Mouse (Mus musculus) midbrain, postnatal 0 days (tissue): ENCODE measurements at regions not wholly inside any gene's neighbourhood (a gene's known extent, or its start where the extent isn't known, plus 50 kb on each side); places are given as distances from the start of the nearest gene placed in this dataset.

Experiments
- ATAC-seq: fragments of 200-750 bp; cut with Nextera tagmentation; 2 replicates; pipeline ENCODE4 v1.8.0; 2017; ENCODE audit warnings: moderate number of reproducible peaks, mild to moderate bottlenecking, moderate TSS enrichment, moderate library complexity; ENCODE audit not compliant: low FRiP score
- DNase-seq: peaks from one replicate; pipeline ENCODE4 v3.0.0-alpha.2; 2015; ENCODE audit warnings: low spot score
- H3K27ac ChIP-seq: fragments of 300-500 bp; sonication (generic); 2 replicates; pipeline ENCODE4 v1.5.1; 2014; ENCODE audit warnings: low read depth, mild to moderate bottlenecking, low read length, mixed read lengths
- H3K27me3 ChIP-seq: fragments of 300-500 bp; sonication (generic); 2 replicates; pipeline ENCODE4 v1.6.1; 2014; ENCODE audit warnings: low read length, control low read depth, mixed read lengths; ENCODE audit not compliant: insufficient read depth
- H3K36me3 ChIP-seq: fragments of 300-500 bp; sonication (generic); 2 replicates; pipeline ENCODE4 v1.6.1; 2014; ENCODE audit warnings: low read length, control low read depth, mixed read lengths; ENCODE audit not compliant: insufficient read depth
- H3K4me1 ChIP-seq: fragments of 300-500 bp; sonication (generic); 2 replicates; pipeline ENCODE4 v1.6.1; 2014; ENCODE audit warnings: mild to moderate bottlenecking, control low read depth, antibody characterized with exemption, low read length, mixed read lengths; ENCODE audit not compliant: insufficient read depth
- H3K4me2 ChIP-seq: fragments of 300-500 bp; sonication (generic); 2 replicates; pipeline ENCODE4 v1.6.1; 2014; ENCODE audit warnings: low read depth, mild to moderate bottlenecking, low read length, mixed read lengths; ENCODE audit not compliant: poor library complexity, severe bottlenecking
- H3K4me3 ChIP-seq: fragments of 300-500 bp; sonication (generic); 2 replicates; pipeline ENCODE4 v1.5.1; 2014; ENCODE audit warnings: low read depth, mild to moderate bottlenecking, low read length, moderate library complexity
- H3K9ac ChIP-seq: fragments of 300-500 bp; sonication (generic); replicated peaks from 2 replicates; pipeline ENCODE4 v1.6.1; 2014; ENCODE audit warnings: mild to moderate bottlenecking, low read length, moderate library complexity, mixed read lengths; ENCODE audit not compliant: poor library complexity, severe bottlenecking
- H3K9me3 ChIP-seq: fragments of 300-500 bp; sonication (generic); 2 replicates; pipeline ENCODE4 v1.6.1; 2016; ENCODE audit warnings: low read length, control low read depth
- CTCF ChIP-seq: IDR thresholded peaks from 2 replicates; pipeline ENCODE4 v1.5.1; 2016; ENCODE audit warnings: antibody characterized with exemption, mild to moderate bottlenecking
- WGBS: fragments of 180-500 bp; shearing (Covaris S2); extraction: QIAGEN DNeasy Blood & Tissue Kit; methylation state at CpG from one replicate; pipeline ENCODE4 v1.1.7; 2014; 5-methylcytosine and 5-hydroxymethylcytosine counted together

- ATAC-seq: no peak
- H3K36me3 ChIP-seq: no peaks in the 10 kb centered on the region
- H3K9me3 ChIP-seq: no peaks in the 10 kb centered on the region
- no peaks in the 10 kb centered on the region for H3K4me1 ChIP-seq
- TF ChIP-seq CTCF: no peak
- H3K4me2 ChIP-seq: no peak overlapping the region
- no peak overlapping the region for H3K9ac ChIP-seq
- no peak for DNase-seq
- no peak overlapping the region for H3K27ac ChIP-seq
- H3K4me3 ChIP-seq: no peak overlapping the region
- WGBS: 39% methylated on average over 8 of the region's 8 CpGs
- H3K27me3 ChIP-seq: no peaks in the 10 kb centered on the region
These were observed 93.5 kb upstream of the Cxcr4 start for GRCm38 (mm10) chr1:128685467-128686137.

GRCm38 (mm10) chr1:128682942-128683341 lies 90.8 kb upstream of the Cxcr4 start:
- no peak overlapping the region for H3K27ac ChIP-seq
- H3K27me3 ChIP-seq: no peaks in the 10 kb centered on the region
- H3K9ac ChIP-seq: no peak overlapping the region
- WGBS: 87% methylated on average over 8 of the region's 8 CpGs
- DNase-seq (no peak), ATAC-seq (no peak)
- no peaks in the 10 kb centered on the region for H3K9me3 ChIP-seq
- peaks cover 9% of the 10 kb centered on the region; the same call in 1 of the 2 replicates for H3K4me1 ChIP-seq
- H3K4me3 ChIP-seq: no peak overlapping the region
- no peak for TF ChIP-seq CTCF
- H3K36me3 ChIP-seq: no peaks in the 10 kb centered on the region
- no peak overlapping the region for H3K4me2 ChIP-seq

GRCm38 (mm10) chr1:128681261-128681660 lies 89.2 kb upstream of the Cxcr4 start:
- no peak for TF ChIP-seq CTCF
- Histone ChIP-seq H3K9me3 (no peaks in the 10 kb centered on the region), H3K4me1 (peaks cover 9% of the 10 kb centered on the region; the same call in 1 of the 2 replicates), H3K27ac (no peak overlapping the region), H3K4me3 (no peak overlapping the region), H3K27me3 (no peaks in the 10 kb centered on the region), H3K4me2 (no peak overlapping the region), H3K36me3 (no peaks in the 10 kb centered on the region), H3K9ac (no peak overlapping the region)
- 63% methylated on average over 4 of the region's 4 CpGs for WGBS
- ATAC-seq: no peak
- no peak for DNase-seq

GRCm38 (mm10) chr1:128680538-128680937 lies 88.4 kb upstream of the Cxcr4 start:
- H3K4me2 ChIP-seq: no peak overlapping the region
- DNase-seq (no peak), ATAC-seq (no peak)
- no peaks in the 10 kb centered on the region for H3K9me3 ChIP-seq
- H3K27ac ChIP-seq: no peak overlapping the region
- no peaks in the 10 kb centered on the region for H3K36me3 ChIP-seq
- H3K4me1 ChIP-seq: peaks cover 9% of the 10 kb centered on the region; the same call in 1 of the 2 replicates
- TF ChIP-seq CTCF: no peak
- H3K4me3 ChIP-seq: no peak overlapping the region
- H3K27me3 ChIP-seq: no peaks in the 10 kb centered on the region
- H3K9ac ChIP-seq: no peak overlapping the region
- 69% methylated on average over 3 of the region's 3 CpGs for WGBS

GRCm38 (mm10) chr1:128680012-128680411 lies 87.9 kb upstream of the Cxcr4 start:
- H3K9me3 ChIP-seq: no peaks in the 10 kb centered on the region
- H3K4me2 ChIP-seq: no peak overlapping the region
- H3K9ac ChIP-seq: no peak overlapping the region
- H3K4me3 ChIP-seq: no peak overlapping the region
- ATAC-seq (no peak), DNase-seq (no peak)
- H3K36me3 ChIP-seq: no peaks in the 10 kb centered on the region
- 83% methylated on average over 5 of the region's 5 CpGs for WGBS
- H3K27ac ChIP-seq: no peak overlapping the region
- TF ChIP-seq CTCF: no peak
- H3K4me1 ChIP-seq: peaks cover 9% of the 10 kb centered on the region; the same call in 1 of the 2 replicates
- no peaks in the 10 kb centered on the region for H3K27me3 ChIP-seq
